Mouse (Mus musculus) left cerebral cortex, postnatal 10 days (tissue): ENCODE data around the gene Hps4. TPM values are rescaled to one million over a fixed set of nuclear protein-coding genes. Genes with fewer than 3 reads are reported as not detected.

Source experiments
- DNase-seq, 2 experiments: peaks; one replicate each; pipeline ENCODE4 v3.0.0; 2021 to 2022; ENCODE audit warnings: low spot score in 2 of 2, mixed read lengths in 1 of 2; ENCODE audit errors: extremely low spot score in 1 of 2
- intact Hi-C: fragments of 180-260 bp; cut with DNase I; formaldehyde crosslinking; loops from one replicate; pipeline ENCODE4 v1.15.1; 2025
- total RNA-seq, 2 experiments: library from RNA; stranded (reverse); gene quantifications; 2 replicates each; pipeline ENCODE4 v1.2.3; 2021

The Hps4 gene
- total RNA-seq, 2 experiments from 2014 or later = 18.8 to 29.2 TPM

DNA sequence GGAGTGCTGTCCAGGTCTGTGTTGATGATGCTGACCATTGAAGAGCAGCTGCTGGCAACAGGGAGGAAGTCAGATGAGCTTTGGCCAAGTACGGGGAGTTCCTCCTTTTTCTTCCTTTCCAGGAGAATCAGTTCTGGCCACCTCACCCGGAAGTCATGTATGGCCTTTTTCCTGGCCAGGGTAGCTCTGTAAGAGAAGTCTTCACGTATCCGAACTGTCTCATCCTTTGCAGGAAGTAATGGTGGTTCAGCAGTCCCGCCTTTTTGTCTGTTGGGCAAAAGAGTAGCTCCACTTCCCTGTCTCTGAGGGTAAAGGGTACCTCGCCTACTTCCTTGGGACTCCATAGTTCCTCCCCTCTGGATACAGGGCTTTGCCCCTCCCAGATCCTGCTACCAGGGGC, 12.6 kb downstream of the Hps4 start:
- DNase-seq = no peak
- intact Hi-C loops = no loop called here

DNA sequence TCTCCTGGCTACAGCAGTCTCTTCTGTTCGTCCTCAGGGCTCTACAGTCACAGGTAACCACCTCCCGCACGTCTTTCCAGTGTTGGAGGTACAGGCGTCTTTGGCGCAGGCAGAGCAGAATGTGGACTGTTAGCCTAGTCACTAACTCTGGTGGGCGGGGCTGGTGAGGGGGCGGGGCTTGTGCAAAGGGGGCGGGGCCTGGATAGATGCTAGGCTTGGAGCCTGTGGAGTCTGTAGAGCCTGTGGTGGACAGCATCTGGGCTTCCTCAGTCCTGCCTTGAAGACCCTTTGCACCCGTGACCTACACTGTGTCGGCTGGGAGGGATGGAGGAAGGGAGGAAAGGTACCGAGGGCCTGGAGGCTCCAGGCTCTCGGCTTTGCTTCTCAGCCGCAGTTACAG, 13.0 kb downstream of the Hps4 start, which contains the start of gene Gm6583:
Gene Gm6583, minus strand, starts transcription at position 124 of the 400 bp plus-strand sequence.
- no peak for DNase-seq
- intact Hi-C loops = no loop called here

DNA sequence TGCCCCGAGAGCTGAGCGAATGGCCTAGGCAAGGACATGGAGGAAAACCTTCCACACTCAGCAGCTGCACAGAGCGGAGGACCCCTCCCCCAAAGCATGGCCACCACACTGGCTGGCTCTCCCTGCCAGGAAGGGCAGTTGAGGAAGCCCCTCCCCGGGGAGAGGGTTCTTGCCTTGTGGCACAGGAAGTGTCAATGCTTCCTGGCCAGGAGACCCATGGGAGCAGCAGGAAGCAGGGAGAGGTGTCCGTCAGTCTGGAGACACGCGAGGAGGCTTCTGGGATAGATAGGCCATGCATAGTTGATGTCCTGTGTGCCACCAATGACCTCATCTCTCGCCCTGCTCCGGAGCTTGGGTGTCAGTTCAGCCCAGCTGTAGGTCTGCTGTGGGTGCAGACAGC, 13.4 kb downstream of the Hps4 start:
- no peak for DNase-seq
- intact Hi-C loops = no loop called here

DNA sequence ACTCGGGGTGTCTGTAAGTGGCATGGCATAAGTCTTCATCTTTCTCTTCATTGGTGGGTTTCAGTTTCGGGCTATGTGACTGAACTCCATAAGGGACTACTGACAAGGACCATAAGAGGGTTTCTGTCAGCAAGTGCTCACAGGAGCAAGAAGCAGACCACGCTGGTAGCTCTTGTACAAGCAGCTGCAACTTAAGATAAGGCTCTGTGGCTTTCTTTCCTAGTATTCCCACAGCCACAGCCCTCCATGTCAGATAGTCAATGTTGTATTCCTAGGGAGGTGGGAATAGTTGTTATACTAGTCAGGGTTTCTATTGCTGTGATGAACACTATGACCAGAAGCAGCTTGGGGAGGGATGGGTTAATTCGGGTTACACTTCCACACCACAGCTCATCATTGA, 16.6 kb downstream of the Hps4 start:
- intact Hi-C loops = no loop called here

DNA sequence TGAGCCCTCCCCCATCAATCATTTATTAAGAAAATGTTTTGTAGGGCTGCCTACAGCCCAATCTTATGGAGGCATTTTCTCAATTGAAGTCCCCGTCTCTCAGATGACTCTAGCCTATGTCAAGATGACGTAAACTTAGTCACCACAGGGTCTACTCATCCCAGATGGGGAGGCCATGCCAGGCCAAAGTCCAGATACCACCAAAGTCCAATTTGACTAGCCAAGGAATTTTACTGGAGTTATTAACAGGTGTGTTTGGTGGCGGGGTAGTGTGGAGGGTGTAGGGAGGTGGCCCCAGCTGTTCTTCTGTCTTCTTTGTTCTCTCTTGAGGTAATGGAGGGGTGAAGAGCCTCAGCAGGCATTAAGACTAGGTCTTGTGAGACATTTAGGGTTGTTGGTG, 17.2 kb downstream of the Hps4 start:
- no peak for DNase-seq
- intact Hi-C loops = no loop called here

More for the DNA sequence above, 16.6 kb downstream of the Hps4 start:
- no peak for DNase-seq

DNA sequence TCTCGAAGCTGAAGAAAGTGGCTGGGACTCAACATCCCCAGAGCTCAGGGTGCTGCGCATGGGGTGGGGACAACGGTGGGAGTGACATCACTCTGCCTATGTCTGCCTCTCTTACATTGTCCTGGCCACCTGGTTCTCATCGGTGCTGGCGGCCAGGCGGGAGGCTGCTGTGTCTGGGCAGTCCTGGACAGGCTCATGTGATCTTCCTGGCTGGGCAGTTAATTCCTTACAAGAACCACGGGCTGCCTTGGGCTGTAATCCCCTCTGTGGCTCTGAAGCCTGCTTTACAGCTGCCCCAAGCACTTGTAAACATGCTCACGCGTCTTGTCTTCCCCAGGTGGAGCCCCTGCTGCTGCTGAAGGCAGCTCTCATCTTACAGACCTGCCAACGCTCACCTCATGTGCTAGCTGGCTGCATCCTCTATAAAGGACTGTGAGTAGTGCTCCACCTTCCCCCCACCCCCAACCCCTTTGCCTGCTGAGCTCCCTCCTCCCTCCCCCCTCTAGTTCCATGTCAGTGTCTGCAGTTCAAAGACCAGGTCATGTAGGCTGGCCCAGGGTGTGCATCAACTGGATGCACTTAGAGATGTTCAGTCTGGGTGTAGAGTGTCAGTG, 21.4 kb downstream of the Hps4 start:
- intact Hi-C loops = no loop called here
- no peak for DNase-seq

DNA sequence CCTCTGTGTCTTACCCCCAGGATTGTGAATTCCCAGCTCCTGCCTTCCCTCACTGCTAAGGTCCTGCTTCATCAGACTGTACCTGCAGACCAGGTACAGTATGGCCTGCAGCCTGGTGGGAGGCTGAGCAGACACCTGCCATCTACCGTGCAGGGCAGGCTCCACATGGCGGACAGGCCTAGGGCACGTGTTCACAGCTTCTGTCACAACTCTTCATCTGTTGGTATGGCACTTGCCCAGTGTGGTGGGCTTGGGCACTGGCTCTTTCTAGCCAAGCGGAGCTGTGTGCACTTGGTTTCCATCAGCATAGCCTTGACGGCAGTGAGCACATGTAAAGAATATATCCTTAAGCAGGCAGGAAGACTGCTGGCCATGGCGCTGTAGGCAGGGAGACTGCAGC, 24.0 kb downstream of the Hps4 start:
- intact Hi-C loops = no loop called here
- DNase-seq = no peak

DNA sequence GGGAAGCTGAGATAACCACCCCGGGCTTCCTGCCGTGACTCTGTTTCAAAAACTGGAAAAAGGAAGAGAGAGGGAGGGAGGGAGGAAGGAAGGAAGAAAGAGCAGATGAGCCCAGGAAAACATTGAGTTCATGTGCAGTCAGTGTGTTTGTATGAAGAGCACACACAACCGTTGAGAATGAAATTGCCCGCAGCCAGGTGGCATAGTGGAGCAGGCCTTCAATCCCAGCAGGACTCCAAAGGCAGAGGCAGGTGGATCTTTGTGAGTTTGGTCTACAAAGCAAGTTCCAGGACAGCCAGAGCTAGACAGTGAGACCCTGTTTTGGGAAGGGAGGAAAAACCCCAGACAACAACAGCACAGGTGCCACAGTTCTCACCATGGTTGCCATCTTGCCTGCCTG, 24.5 kb downstream of the Hps4 start:
- intact Hi-C loops = no loop called here
- no peak for DNase-seq

DNA sequence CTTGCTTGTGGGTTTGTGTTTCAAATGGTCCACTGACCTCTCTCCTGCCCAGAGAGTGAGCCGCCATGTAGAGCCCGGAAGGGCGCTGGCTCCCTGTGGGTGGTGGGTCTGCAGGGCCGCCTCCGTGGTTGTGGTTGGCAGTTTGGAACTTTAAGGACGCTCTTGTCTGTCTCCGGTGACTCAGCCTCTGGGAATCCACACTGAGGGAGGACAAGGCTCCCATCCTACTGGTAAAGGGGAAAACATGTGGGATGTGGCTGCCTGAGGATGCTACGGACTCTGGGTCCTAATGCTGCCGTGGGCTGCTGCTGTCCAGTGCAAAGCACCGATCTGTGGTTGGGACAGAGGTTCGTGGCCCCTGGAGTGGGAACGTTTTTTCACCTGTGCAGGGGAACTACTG, 25.0 kb downstream of the Hps4 start:
- no peak for DNase-seq
- intact Hi-C loops = no loop called here

DNA sequence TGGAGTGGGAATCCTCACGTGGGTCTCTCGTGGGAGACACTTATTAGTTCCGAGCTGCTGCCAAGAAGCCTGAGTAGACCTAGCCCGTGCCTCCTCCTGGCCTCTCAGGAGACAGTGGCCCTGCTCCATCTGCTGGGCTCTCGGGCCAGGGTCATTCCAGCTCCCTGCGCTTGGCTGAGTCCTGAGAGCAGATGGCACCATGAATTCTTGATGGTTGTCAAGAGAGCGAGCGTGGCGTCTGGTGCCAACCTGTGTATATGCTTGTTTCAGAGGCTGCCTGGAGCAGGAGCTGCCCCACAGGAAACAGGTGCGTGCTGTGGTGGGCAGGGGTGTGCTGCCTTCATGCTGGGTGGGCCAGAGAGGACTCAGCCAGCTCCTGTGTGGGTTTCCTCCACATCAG, 25.8 kb downstream of the Hps4 start:
- DNase-seq = no peak
- intact Hi-C loops = no loop called here

DNA sequence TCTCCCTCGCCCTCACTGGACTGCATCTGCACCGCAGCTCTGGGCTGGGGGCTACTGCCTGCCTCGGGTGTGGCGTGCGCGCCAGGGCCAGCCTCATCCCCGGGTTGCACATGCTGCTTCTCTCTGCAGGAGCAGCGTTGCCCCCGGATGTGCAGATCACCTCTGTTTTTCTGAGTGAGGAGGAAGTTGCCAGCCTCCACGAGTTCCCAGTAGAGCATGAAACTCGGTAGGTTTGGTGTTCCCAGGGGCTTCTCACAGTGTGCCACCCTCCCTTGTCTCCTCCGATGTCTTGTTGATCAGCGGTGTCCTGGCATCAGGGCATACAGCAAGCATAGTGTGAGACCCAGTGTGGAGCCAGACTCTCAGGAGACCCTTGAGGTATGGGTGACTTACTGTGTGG, 26.4 kb downstream of the Hps4 start:
- DNase-seq = no peak
- intact Hi-C loops = no loop called here

DNA sequence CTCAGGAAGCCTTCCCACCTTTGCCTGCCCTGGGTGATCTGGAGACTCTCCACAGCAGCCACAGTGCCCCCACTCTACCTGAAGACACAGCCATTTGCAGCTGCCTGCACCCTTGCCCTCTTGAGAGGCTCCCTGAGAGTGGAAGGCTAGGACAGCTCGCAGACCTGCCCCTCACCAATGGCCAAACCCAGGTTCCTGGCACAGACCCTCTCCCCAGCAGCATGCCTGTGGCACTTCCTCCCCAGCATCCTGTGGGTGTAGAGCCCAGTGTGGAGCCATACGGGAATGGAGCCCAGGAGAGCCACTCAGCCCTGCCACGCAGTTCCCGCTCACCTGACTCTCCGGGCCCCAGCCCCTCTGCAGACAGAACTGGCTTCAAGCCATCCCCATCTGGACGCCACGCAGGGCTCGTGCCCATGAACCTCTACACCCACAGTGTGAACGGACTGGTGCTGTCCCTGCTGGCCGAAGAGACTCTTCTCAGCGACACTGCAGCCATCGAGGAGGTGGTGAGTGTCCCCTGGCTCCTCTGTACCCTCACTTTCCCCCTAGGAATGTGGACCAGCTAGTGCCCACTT, 27.4 kb downstream of the Hps4 start:
- intact Hi-C loops = no loop called here
- no peak for DNase-seq

DNA sequence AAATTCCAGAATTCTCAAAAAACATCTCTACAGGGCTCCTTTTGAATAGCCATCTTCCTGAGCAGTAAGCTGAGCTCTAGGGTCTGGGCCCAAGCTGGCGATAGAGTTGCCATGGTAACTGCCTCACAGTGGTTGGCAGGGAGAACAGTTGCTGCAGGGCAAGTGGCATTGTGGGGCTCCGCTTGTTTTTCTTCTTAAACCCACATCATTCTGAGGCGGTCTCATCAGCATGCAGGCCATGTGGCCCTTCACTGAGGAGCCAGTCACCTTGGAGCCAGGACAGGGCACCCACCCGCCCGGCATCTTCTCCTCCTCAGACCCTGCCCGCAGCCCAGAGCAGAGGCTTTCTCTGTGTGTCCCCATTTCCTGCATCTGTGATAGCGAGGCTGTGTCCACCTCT, 29.1 kb downstream of the Hps4 start:
- intact Hi-C loops = no loop called here
- peak; percentile 70 to 85 for DNase-seq

DNA sequence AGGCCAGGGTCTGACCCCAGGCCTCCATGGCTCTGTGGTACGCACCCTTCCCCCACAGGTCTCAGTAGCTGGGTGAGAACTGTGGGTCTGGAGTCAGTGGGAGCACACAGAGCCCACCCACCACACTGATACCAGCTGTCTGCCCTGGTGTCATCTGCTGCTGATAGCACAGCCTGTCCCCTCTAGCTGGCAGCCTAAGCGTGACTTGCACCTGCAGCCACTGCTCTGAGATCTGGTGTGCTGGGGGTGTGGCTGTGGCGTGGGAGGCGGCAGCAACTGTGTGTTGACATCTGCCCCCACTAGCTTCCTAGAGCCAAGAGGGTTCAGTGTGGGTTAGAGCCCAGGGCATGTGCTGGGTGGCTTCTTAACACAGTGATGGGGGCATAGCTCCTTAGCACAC, 33.2 kb downstream of the Hps4 start:
- no peak for DNase-seq
- intact Hi-C loops = no loop called here

DNA sequence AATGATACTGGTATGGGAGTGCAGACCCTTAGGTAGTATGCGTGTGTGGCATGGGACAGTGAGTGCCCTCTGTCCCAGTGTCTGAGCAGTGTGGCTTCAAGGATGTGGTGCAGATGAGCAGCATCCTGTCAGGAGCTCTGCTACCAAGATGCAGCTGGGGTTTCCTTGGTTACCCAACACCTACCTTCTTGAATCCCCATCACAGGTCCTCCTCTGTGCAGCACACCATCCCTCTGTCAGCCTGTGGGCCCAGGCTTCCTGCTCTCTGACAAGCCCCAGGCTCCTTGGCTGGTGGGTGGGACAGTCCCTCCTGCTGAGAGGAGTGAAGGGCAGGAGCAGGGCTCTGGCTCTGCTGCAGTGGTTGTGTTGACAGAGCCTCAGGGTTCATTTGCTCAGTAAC, 34.5 kb downstream of the Hps4 start:
- DNase-seq = no peak
- intact Hi-C loops = no loop called here

DNA sequence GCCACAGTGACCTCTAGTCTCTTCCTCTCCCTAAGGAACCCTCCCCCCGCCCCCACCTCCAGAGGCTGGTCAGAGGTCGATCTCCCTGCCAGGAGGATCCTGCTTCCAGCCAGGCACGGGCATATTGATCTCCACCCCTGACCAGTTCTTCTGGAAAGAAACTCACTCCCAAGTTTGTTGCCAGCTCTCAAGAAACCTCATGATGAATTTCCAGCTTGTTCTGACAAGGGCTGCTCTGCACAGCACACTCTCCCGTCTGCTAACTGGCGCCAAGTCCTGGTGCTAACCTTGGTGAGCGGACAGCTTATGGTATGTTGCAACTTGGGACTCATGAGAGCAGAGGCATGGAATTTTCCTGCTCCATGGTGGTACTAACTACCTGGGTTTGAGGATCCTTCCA, 35.8 kb downstream of the Hps4 start:
- no peak for DNase-seq
- intact Hi-C loops = no loop called here

DNA sequence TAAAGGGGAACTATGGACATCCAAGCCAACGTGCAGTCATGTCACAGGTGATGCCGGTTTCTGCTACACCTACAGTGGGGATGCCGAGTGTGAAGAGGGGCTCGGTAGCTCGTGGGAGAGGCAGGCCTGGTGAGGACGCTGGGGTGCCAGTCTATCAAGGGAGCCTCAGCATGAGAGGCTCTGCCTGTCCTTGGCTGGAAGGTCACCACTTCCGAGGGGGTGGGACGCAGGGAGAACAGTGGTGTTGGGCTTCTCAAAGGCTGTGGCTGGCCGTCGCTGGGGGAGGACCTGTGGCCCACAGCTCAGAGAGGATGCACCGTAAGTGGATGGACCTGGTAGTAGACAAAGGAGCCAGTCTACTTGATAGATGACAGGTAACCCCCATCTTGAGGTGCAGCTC, 38.3 kb downstream of the Hps4 start:
- intact Hi-C loops = no loop called here
- no peak for DNase-seq

DNA sequence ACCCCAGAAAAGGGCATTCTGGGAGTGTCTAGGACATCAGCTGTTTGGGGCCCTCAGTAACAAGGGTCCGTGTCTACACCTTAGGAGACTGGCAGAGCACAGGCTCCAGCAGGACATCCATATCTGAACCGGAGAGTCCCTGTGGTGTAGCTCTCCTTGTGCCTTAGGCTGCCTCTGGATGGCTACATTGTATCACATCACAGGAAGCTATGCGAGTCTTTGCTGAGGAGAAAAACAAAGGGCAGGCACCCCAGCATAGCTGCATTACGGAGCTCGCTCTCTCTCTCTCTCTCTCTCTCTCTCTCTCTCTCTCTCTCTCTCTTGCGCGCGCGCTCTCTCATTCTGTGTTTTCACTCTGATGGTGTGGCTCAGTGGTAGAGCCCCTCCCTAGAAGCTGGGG, 39.2 kb downstream of the Hps4 start:
- no peak for DNase-seq
- intact Hi-C loops = no loop called here

DNA sequence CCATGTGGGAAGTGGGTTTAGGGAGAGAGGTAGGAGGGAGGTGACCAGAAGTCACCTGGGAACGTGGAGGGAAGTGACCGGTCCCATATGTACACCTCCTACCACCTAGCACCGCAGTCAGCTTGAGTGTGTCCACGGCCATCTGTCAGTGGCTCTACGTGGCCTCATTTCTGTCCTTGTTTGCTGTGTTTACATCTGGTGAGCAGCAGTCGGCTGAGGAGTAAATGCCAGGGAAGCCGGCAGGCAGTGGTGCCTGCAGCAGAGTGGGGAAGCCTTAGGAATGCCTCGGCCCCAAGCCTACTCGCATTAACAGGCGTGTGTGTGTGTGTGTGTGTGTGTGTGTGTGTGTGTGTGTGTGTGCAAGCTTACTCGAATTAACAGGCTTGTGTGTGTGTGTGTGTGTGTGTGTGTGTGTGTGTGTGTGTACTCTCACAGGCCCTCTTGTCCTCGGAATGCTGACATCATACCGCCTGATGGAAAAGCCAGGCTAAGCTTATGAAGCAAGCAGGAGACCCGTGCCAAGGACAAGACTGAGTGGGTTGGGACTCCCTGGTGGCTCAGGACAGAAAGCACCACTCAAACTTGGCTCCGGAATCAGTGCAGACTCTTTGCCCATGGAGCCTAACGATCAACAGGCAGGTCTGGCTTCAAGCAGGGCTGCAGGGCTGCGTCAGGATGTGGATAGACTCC, 39.9 kb downstream of the Hps4 start:
- DNase-seq = no peak
- intact Hi-C loops = no loop called here

DNA sequence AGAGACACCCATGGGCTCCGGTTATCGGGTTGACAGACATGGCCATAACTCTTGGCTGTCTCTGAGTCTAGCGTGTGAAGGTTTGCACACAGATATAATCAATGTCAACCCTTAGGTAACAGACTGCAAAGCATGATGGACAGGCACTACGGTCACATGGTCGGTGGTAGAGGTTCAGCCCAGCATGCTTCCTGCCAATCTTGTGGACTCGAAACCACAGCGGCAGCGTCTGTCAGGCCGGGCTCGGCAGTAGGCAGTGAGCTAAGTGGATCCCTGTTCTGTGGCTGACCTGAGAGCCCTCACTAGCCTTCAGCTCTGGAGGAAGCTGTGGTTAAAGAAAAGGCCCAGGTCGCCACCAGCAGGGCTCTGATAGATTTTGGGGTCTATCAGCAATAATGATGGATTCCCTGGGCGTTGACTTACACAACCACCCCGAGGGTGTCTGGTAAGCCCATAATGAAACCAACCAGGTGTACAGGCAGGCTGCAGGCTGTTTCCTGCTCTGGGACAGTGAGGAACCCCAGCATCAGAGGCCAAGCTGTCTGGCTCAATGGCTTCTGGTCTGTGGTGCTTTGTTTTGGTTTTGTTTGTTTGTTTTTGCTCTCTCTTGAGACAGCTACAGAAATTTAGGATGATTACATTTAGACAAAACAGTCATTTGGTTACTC, 42.1 kb downstream of the Hps4 start:
- no peak for DNase-seq

More for the DNA sequence above, 42.1 kb downstream of the Hps4 start:
- intact Hi-C loops = no loop called here
